Mouse (Mus musculus) testis, adult 2 months (tissue): ENCODE measurements around the gene Proser2.

Experiments used
- CTCF ChIP-seq: fragments of 200-500 bp; IDR thresholded peaks from 2 replicates; pipeline ENCODE4 v1.5.1; 2012; ENCODE audit warnings: low read depth, mild to moderate bottlenecking, inconsistent platforms, low read length, moderate library complexity; ENCODE audit not compliant: control insufficient read depth, insufficient read depth, insufficient replicate concordance
- POLR2A ChIP-seq: fragments of 200-500 bp; IDR thresholded peaks from 2 replicates; pipeline ENCODE4 v1.6.1; 2012; ENCODE audit warnings: low read depth, mild to moderate bottlenecking, inconsistent platforms, low read length, moderate library complexity; ENCODE audit not compliant: control insufficient read depth

GRCm38 (mm10) chr2:6070925-6071324 is 59.1 kb downstream of the Proser2 start:
- TF ChIP-seq POLR2A (no peak), CTCF (no peak)
